Mouse (Mus musculus): ENCODE measurements at regions not wholly inside any gene's neighbourhood (a gene's known extent, or its start where the extent isn't known, plus 50 kb on each side); places are given as distances from the start of the nearest gene placed in this dataset.
A peak's percentile ranks its signal among the peaks of the same experiment; 100 is the strongest.
"Not testable (repeated sequence)": the region's sequence is repeated elsewhere in the genome, so short reads cannot be mapped to it uniquely, and the experiment has no call there.

DNA sequence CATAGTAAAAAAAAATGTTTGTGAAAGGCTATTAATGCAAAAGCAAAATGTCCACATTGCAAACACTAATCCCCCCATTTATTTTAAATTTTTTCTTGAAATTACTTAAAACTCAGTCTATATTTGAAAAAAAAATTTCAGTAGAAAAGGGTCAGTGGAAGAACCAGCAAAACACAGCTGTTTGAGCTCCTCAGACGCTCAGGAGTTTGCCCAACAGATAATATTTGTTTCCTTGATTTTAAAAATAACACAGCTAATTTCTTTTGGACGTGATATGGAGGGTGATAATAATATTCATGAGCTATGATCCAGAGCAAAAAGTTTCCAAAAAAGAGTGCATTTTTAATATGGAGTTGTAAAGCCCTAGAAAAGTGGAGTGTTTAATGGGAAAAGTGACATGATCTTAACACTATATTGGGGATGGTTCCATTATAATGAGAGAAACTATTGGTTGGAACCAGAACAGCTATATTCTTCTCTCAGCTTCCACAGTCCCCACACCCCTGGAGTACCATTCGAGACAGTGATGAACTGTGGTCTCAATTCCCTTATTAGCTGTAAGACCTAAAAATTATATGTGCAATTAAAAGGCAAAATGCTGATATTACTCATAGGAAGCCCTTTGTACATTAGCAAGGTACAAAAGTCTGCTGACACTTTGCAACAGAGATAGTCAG is 209.0 kb upstream of the Rnf219 start:
- TF ChIP-seq POLR2A (IDR thresholded peaks at IDR 0.05; ENCODE audit: low read depth, low read length), result no peak
- no peak for TF ChIP-seq CTCF (conservative IDR thresholded peaks at IDR 0.05; ENCODE audit: insufficient read depth, insufficient read length, low read depth, low read length)
- Histone ChIP-seq H3K4me1 (ENCODE audit: control insufficient read depth, insufficient read depth, low read length) (no peaks in the 10 kb centered on the region), H3K4me3 (ENCODE audit: insufficient read depth, low read depth, low read length) (no peak overlapping the region), H3K27me3 (replicated peaks; ENCODE audit: control insufficient read depth, insufficient read depth, low read length) (no peaks in the 10 kb centered on the region), H3K36me3 (ENCODE audit: control insufficient read depth, insufficient read depth, low read length) (no peaks in the 10 kb centered on the region), H3K27ac (ENCODE audit: insufficient read depth, low read depth, low read length) (no peak overlapping the region)
- DNase-seq, result no peak
- WGBS, result 58% methylated on average over 3 of the region's 3 CpGs

DNA sequence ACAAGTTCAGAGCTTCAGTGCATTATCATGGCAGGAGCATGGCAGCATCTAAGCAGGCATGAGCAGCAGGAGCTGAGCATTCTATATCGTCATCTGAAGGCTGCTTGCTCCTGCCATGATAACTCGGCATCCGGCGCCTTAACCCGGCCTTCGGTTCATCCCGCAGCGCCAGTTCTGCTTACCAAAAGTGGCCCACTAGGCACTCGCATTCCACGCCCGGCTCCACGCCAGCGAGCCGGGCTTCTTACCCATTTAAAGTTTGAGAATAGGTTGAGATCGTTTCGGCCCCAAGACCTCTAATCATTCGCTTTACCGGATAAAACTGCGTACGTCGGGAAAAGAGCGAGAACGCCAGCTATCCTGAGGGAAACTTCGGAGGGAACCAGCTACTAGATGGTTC is 193.2 kb upstream of the Rnf219 start:
- H3K4me3 ChIP-seq (ENCODE audit: insufficient read depth, low read depth, low read length); H3K27ac ChIP-seq (ENCODE audit: insufficient read depth, low read depth, low read length); H3K4me1 ChIP-seq (ENCODE audit: control insufficient read depth, insufficient read depth, low read length); H3K36me3 ChIP-seq (ENCODE audit: control insufficient read depth, insufficient read depth, low read length); H3K27me3 ChIP-seq (replicated peaks; ENCODE audit: control insufficient read depth, insufficient read depth, low read length): not testable (repeated sequence)
- WGBS, result 93% methylated on average over 24 of the region's 24 CpGs
- DNase-seq, result peak; percentile 80

DNA sequence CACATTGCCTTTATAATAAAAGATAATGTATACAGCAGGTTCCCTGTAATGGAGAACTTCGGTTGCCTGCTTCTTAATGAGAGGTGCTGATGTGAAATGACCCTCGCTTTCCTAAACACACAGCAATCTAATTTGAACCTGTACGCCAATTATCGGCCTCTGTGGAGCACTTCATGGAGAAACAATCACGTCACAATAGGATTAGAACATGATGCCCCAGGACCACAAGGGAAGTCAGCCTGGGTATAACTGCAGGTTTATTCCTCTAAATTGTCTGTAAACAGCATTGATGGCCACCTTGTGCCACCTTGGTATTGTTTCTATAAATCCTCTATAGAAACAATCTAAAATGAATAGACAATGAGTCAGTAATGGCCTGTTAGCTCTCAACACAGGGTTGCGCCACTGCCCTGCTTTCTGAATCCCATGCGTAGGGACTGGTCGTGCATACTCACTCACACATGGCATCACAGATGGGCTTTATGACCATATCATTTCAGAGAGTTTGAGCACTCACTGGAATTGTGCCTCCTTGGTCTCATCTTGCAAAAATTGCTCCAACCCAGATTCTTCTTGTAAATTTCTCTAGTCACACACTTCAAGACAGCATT is 179.9 kb upstream of the Rnf219 start:
- 76% methylated on average over 8 of the region's 8 CpGs for WGBS
- DNase-seq, result no peak
- no peak overlapping the region for H3K4me3 ChIP-seq (ENCODE audit: insufficient read depth, low read depth, low read length)
- no peak overlapping the region for H3K27ac ChIP-seq (ENCODE audit: insufficient read depth, low read depth, low read length)
- H3K4me1 ChIP-seq (ENCODE audit: control insufficient read depth, insufficient read depth, low read length), result no peaks in the 10 kb centered on the region
- H3K27me3 ChIP-seq (replicated peaks; ENCODE audit: control insufficient read depth, insufficient read depth, low read length), result no peaks in the 10 kb centered on the region
- TF ChIP-seq POLR2A (IDR thresholded peaks at IDR 0.05; ENCODE audit: low read depth, low read length) (no peak), CTCF (conservative IDR thresholded peaks at IDR 0.05; ENCODE audit: insufficient read depth, insufficient read length, low read depth, low read length) (no peak)
- no peaks in the 10 kb centered on the region for H3K36me3 ChIP-seq (ENCODE audit: control insufficient read depth, insufficient read depth, low read length)

DNA sequence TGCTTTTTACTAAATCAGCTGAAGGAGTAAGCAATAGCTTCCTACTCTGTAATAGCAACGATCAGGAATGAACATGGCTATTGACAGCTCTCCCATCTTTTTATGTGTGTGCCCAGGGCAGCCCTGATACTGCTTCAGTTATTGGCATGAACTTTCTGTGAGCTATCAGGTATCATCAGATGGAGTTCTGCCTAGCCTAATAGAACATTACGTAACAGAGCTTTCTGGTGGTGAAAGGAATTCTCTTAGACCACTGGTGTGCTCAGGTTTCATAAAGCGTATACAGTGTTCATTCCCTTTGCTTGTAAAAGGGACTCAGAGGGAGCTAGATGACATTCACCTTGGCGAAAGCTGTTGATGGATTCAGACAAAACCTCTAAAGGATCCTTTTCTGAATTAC is 176.5 kb upstream of the Rnf219 start:
- 79% methylated on average over 4 of the region's 4 CpGs for WGBS
- no peak for TF ChIP-seq CTCF (conservative IDR thresholded peaks at IDR 0.05; ENCODE audit: insufficient read depth, insufficient read length, low read depth, low read length)
- TF ChIP-seq POLR2A (IDR thresholded peaks at IDR 0.05; ENCODE audit: low read depth, low read length), result no peak
- no peak for DNase-seq

DNA sequence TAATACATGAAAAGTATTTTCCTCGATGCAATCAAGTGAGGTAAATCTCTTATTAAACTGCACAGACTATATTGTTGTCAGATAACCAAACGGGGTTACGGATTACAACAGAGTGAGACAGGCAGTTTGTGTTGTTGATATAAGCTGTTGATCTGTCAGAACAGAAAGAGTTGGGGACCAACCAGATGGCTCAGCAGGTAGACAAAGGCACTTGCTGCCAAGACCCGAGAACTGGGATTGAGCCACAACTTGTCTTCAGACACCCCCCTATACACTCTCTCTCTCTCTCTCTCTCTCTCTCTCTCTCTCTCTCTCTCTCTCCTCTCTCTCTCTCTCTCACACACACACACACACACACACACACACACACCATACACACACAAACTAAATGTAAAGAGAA is 172.7 kb upstream of the Rnf219 start:
- no peak for DNase-seq
- H3K27me3 ChIP-seq (replicated peaks; ENCODE audit: control insufficient read depth, insufficient read depth, low read length), result no peaks in the 10 kb centered on the region
- TF ChIP-seq CTCF (conservative IDR thresholded peaks at IDR 0.05; ENCODE audit: insufficient read depth, insufficient read length, low read depth, low read length) (no peak), POLR2A (IDR thresholded peaks at IDR 0.05; ENCODE audit: low read depth, low read length) (no peak)
- no peaks in the 10 kb centered on the region for H3K4me1 ChIP-seq (ENCODE audit: control insufficient read depth, insufficient read depth, low read length)
- no peaks in the 10 kb centered on the region for H3K36me3 ChIP-seq (ENCODE audit: control insufficient read depth, insufficient read depth, low read length)
- no peak overlapping the region for H3K4me3 ChIP-seq (ENCODE audit: insufficient read depth, low read depth, low read length)
- WGBS, result 83% methylated on average over 4 of the region's 4 CpGs
- H3K27ac ChIP-seq (ENCODE audit: insufficient read depth, low read depth, low read length), result no peak overlapping the region

More for the DNA sequence above, 176.5 kb upstream of the Rnf219 start:
- no peak overlapping the region for H3K27ac ChIP-seq (ENCODE audit: insufficient read depth, low read depth, low read length)
- H3K27me3 ChIP-seq (replicated peaks; ENCODE audit: control insufficient read depth, insufficient read depth, low read length), result no peaks in the 10 kb centered on the region
- H3K36me3 ChIP-seq (ENCODE audit: control insufficient read depth, insufficient read depth, low read length), result no peaks in the 10 kb centered on the region
- no peaks in the 10 kb centered on the region for H3K4me1 ChIP-seq (ENCODE audit: control insufficient read depth, insufficient read depth, low read length)
- no peak overlapping the region for H3K4me3 ChIP-seq (ENCODE audit: insufficient read depth, low read depth, low read length)

DNA sequence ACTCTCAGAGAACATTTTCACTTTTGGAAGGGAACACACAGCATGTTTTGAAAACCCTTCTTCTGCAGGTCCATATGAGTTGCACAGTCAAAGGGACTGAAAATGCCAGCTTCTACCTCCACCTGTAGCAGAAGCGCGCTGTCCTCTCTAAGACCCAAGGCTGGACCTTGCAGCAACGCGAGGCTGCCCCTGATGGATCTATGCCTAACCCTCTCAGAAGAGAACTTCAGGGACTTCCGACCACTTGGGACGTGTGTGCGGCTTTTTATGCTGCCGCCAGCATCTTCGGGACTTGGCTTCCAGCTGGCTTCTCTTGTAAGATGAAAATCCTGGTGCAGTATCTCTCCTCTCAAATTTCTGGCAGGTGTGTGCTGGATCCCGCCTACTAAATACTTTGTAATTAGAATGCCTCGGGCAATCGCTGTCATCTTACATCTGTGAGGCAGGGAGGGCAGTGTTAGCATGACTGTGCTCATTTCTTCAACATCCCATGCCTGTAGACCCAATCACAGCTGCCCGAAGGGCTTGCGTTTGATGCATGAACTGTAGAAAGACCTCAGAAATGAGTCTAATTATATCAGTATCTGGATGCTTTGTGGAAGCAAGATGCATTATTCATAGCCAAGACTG is 171.8 kb upstream of the Rnf219 start:
- 78% methylated on average over 14 of the region's 14 CpGs for WGBS
- no peaks in the 10 kb centered on the region for H3K27me3 ChIP-seq (replicated peaks; ENCODE audit: control insufficient read depth, insufficient read depth, low read length)
- no peak overlapping the region for H3K27ac ChIP-seq (ENCODE audit: insufficient read depth, low read depth, low read length)
- no peak for TF ChIP-seq POLR2A (IDR thresholded peaks at IDR 0.05; ENCODE audit: low read depth, low read length)
- TF ChIP-seq CTCF (conservative IDR thresholded peaks at IDR 0.05; ENCODE audit: insufficient read depth, insufficient read length, low read depth, low read length), result no peak
- no peak overlapping the region for H3K4me3 ChIP-seq (ENCODE audit: insufficient read depth, low read depth, low read length)
- H3K4me1 ChIP-seq (ENCODE audit: control insufficient read depth, insufficient read depth, low read length), result no peaks in the 10 kb centered on the region
- no peaks in the 10 kb centered on the region for H3K36me3 ChIP-seq (ENCODE audit: control insufficient read depth, insufficient read depth, low read length)
- DNase-seq, result no peak

DNA sequence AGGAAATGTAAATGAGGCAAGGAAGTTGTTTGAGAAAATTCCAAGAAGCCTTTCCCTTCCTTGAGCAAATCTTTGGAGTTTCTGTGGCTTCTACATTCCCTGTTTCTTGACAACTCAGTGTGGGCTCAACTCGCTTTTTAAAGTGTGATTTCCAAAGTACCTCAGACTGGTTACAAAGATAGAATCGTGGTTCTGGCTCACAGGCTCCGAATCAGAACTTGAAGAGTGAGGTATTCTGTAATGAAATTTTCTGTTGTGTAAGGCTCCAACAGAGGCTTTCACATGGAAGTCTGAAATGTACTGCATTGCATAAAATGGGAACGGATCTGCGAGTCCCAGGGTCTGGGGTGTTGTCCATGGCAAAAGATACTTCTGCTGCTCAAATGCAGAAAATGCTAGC is 170.2 kb upstream of the Rnf219 start:
- H3K27me3 ChIP-seq (replicated peaks; ENCODE audit: control insufficient read depth, insufficient read depth, low read length), result no peaks in the 10 kb centered on the region
- no peak overlapping the region for H3K4me3 ChIP-seq (ENCODE audit: insufficient read depth, low read depth, low read length)
- no peak overlapping the region for H3K27ac ChIP-seq (ENCODE audit: insufficient read depth, low read depth, low read length)
- no peaks in the 10 kb centered on the region for H3K36me3 ChIP-seq (ENCODE audit: control insufficient read depth, insufficient read depth, low read length)
- 88% methylated on average over 5 of the region's 5 CpGs for WGBS
- no peaks in the 10 kb centered on the region for H3K4me1 ChIP-seq (ENCODE audit: control insufficient read depth, insufficient read depth, low read length)
- TF ChIP-seq POLR2A (IDR thresholded peaks at IDR 0.05; ENCODE audit: low read depth, low read length), result no peak
- TF ChIP-seq CTCF (conservative IDR thresholded peaks at IDR 0.05; ENCODE audit: insufficient read depth, insufficient read length, low read depth, low read length), result no peak
- DNase-seq, result no peak
